Mouse (Mus musculus): ENCODE results near the gene Ankrd42. TPM values are rescaled to one million over a fixed set of nuclear protein-coding genes. Genes with fewer than 3 reads are reported as not detected.

Ankrd42 gene
- polyA plus RNA-seq, 1 experiment from 2014 or later: 8.4 TPM

DNA sequence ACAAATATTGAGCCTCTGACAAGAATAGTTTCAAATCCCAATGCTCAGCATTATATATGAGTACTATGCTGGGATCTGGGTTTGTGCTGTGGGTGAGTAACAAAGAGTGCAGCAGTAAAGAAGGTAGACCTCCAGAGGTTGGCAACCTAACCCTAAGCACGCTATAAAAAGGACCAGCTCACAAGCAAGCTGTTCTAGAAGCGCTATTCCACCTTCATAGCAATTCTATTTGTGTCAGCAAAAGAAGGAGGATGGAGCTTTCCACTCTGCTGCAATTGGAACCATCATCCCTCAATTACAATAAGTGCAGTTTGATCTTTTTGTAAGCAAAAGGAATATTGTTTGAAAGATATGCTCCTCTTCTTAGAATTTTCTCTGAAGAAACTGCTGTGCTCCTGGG is 90.2 kb downstream of the Ankrd42 start:
- no peaks in the 10 kb centered on the region for H3K4me1 ChIP-seq (replicated peaks; ENCODE audit: control insufficient read depth, insufficient read depth, low read length)
- H3K27me3 ChIP-seq (ENCODE audit: control insufficient read depth, insufficient read depth, low read depth, low read length): no peaks in the 10 kb centered on the region
- no peak overlapping the region for H3K27ac ChIP-seq (ENCODE audit: low read length)
- no peaks in the 10 kb centered on the region for H3K9me3 ChIP-seq (ENCODE audit: control insufficient read depth, low read length)
- H3K4me2 ChIP-seq (ENCODE audit: low read depth, low read length): no peak overlapping the region
- H3K36me3 ChIP-seq (ENCODE audit: control insufficient read depth, insufficient read depth, low read length): no peaks in the 10 kb centered on the region
- no peak overlapping the region for H3K9ac ChIP-seq (ENCODE audit: low read length)
- no peak for ATAC-seq (ENCODE audit: low read depth)
- no peak overlapping the region for H3K4me3 ChIP-seq (ENCODE audit: low read length)
- 69% methylated on average over 2 of the region's 2 CpGs for WGBS

GRCm38 (mm10) chr7:92532351-92533036 is 104.4 kb downstream of the Ankrd42 start:
- 66% methylated on average over 6 of the region's 6 CpGs for WGBS
- no peaks in the 10 kb centered on the region for H3K36me3 ChIP-seq (ENCODE audit: control insufficient read depth, insufficient read depth, low read length)
- no peak overlapping the region for H3K27ac ChIP-seq (ENCODE audit: low read length)
- H3K9ac ChIP-seq (ENCODE audit: low read length): no peak overlapping the region
- no peaks in the 10 kb centered on the region for H3K9me3 ChIP-seq (ENCODE audit: control insufficient read depth, low read length)
- ATAC-seq (ENCODE audit: low read depth): no peak
- H3K4me2 ChIP-seq (ENCODE audit: low read depth, low read length): no peak overlapping the region
- H3K4me3 ChIP-seq (ENCODE audit: low read length): no peak overlapping the region
- H3K4me1 ChIP-seq (replicated peaks; ENCODE audit: control insufficient read depth, insufficient read depth, low read length): no peaks in the 10 kb centered on the region
- H3K27me3 ChIP-seq (ENCODE audit: control insufficient read depth, insufficient read depth, low read depth, low read length): no peaks in the 10 kb centered on the region

Other genes starting within 250 kb of the Ankrd42 start
- 43.0 and 44.4 TPM in 2 replicates for gene Ccdc90b, start 76.0 kb downstream of the Ankrd42 start, polyA plus RNA-seq (2015; fragmentation: Nextera tagmentation; extraction: Ambion mirVana)
- 17.4 and 17.7 TPM in 2 replicates for gene Pcf11, start 32.8 kb upstream of the Ankrd42 start, polyA plus RNA-seq (2015; fragmentation: Nextera tagmentation; extraction: Ambion mirVana)
- 5.0 and 5.6 TPM in 2 replicates for gene Rab30, start 104.5 kb upstream of the Ankrd42 start, polyA plus RNA-seq (2015; fragmentation: Nextera tagmentation; extraction: Ambion mirVana)
- gene Ddias, start 237.1 kb upstream of the Ankrd42 start, polyA plus RNA-seq (2015; fragmentation: Nextera tagmentation; extraction: Ambion mirVana): 13.9 and 15.1 TPM in 2 replicates
- 42.5 and 43.1 TPM in 2 replicates for gene Prcp, start 237.3 kb upstream of the Ankrd42 start, polyA plus RNA-seq (2015; fragmentation: Nextera tagmentation; extraction: Ambion mirVana)